Comparison of ENCODE assay signal across 11 mouse cellular contexts in the genomic region with DNA sequence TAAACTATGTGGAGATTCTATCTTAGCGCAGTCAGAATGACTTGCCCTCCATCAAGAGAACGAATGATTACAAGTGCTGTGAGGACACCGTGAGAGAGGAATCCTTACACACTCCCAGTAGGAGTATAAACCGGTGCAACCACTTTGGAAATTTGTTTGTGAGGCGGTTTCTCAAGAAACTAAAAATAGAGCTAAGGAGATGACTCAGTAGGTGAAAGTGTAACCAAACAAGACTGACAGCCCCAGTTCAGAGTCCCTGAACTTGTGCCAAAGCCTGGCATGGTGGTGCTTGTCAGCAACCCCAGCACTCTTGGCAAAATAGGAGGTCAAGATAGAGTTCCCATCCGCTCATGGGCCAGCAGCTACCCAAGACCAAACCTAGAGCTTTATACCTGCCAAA. TPM values are rescaled to one million over a fixed set of nuclear protein-coding genes. Genes with fewer than 3 reads are reported as not detected.
DNase-seq lines count a peak whose midpoint lies in the region; ATAC-seq and TF ChIP-seq lines count a peak whose summit lies in the region.
"Had no signal": no experiment of that assay in that cellular context is flagged by ENCODE, and none has a peak within 500 bp of the region (broad histone marks: within the 10 kb centered on the region; RNA-seq: fewer than 3 reads in every experiment).

No protein-coding gene starts in this region.

- no peak for TF ChIP-seq EP300 in heart, postnatal 0 days (IDR thresholded peaks at IDR 0.05; ENCODE audit: low read depth)

- DNase-seq in lung, adult 18-20 months, result peak; percentile 77 to 87
- no peak for DNase-seq in lung, adult 2 months
- peak; percentile 76 for DNase-seq in adrenal gland, postnatal 10 days
- peak; percentile 47 for DNase-seq in heart, postnatal 0 days (ENCODE audit: low spot score)
- no peak for DNase-seq in hindbrain, embryonic 14.5 days (ENCODE audit: low spot score)
- DNase-seq in layer of hippocampus, postnatal 36 days, result no peak

- H3K4me2 ChIP-seq in heart, postnatal 0 days (ENCODE audit: low read depth, low read length), result no peak overlapping the region
- H3K4me2 ChIP-seq in hindbrain, embryonic 14.5 days (replicated peaks), result no peak overlapping the region
- no peak overlapping the region for H3K4me2 ChIP-seq in forebrain, embryonic 12.5 days
- H3K4me2 ChIP-seq: limb, embryonic 15.5 days had no signal

- no peaks in the 10 kb centered on the region for H3K9me3 ChIP-seq in heart, postnatal 0 days (replicated peaks; ENCODE audit: control insufficient read depth, low read length)
- H3K9me3 ChIP-seq in hindbrain, embryonic 14.5 days (ENCODE audit: control insufficient read depth, low read length), result no peaks in the 10 kb centered on the region
- no peaks in the 10 kb centered on the region for H3K9me3 ChIP-seq in forebrain, embryonic 12.5 days
- H3K9me3 ChIP-seq: limb, embryonic 15.5 days had no signal

- 38% methylated on average over 6 of the region's 6 CpGs for WGBS in lung, adult 2 months
- WGBS in heart, postnatal 0 days, result 36% methylated on average over 6 of the region's 6 CpGs
- 88% methylated on average over 6 of the region's 6 CpGs for WGBS in hindbrain, embryonic 14.5 days
- WGBS in forebrain, embryonic 12.5 days, result 94% methylated on average over 6 of the region's 6 CpGs

- ATAC-seq in heart, postnatal 0 days (ENCODE audit: insufficient read depth, low read depth), result peak; percentile 60
- ATAC-seq in monocyte, adult 5-6 weeks (replicated peaks; ENCODE audit: insufficient number of reproducible peaks, low FRiP score, low TSS enrichment, poor library complexity, severe bottlenecking), result peak; percentile 41; the same call in 1 of the 2 replicates
- no peak for ATAC-seq in hindbrain, embryonic 14.5 days (ENCODE audit: low FRiP score)
- no peak for ATAC-seq in forebrain, embryonic 12.5 days (ENCODE audit: low FRiP score)
- ATAC-seq: intestine, embryonic 16.5 days had no signal

- no peaks in the 10 kb centered on the region for H3K27me3 ChIP-seq in heart, postnatal 0 days (ENCODE audit: control insufficient read depth, insufficient read depth, low read length)
- no peaks in the 10 kb centered on the region for H3K27me3 ChIP-seq in hindbrain, embryonic 14.5 days (ENCODE audit: control insufficient read depth, insufficient read depth, low read length)
- no peaks in the 10 kb centered on the region for H3K27me3 ChIP-seq in forebrain, embryonic 12.5 days
- H3K27me3 ChIP-seq: limb, embryonic 15.5 days had no signal

- H3K27ac ChIP-seq in heart, postnatal 0 days (ENCODE audit: low read depth), result peak overlapping the region; percentile 47; the same call in 1 of the 2 replicates
- no peak overlapping the region for H3K27ac ChIP-seq in hindbrain, embryonic 14.5 days
- H3K27ac ChIP-seq in forebrain, embryonic 12.5 days, result no peak overlapping the region
- H3K27ac ChIP-seq: limb, embryonic 15.5 days had no signal

- peaks cover 5% of the 10 kb centered on the region for H3K4me1 ChIP-seq in lung, adult 2 months (ENCODE audit: control insufficient read depth, insufficient read depth, low read length)
- H3K4me1 ChIP-seq in heart, postnatal 0 days (ENCODE audit: control insufficient read depth, insufficient read depth), result no peaks in the 10 kb centered on the region
- no peaks in the 10 kb centered on the region for H3K4me1 ChIP-seq in hindbrain, embryonic 14.5 days (replicated peaks; ENCODE audit: control insufficient read depth, insufficient read depth, low read length)
- H3K4me1 ChIP-seq in forebrain, embryonic 12.5 days, result no peaks in the 10 kb centered on the region

- H3K36me3 ChIP-seq in heart, postnatal 0 days (replicated peaks; ENCODE audit: control insufficient read depth, insufficient read depth, low read length), result no peaks in the 10 kb centered on the region
- no peaks in the 10 kb centered on the region for H3K36me3 ChIP-seq in hindbrain, embryonic 14.5 days (replicated peaks; ENCODE audit: control insufficient read depth, insufficient read depth)
- H3K36me3 ChIP-seq in forebrain, embryonic 12.5 days (replicated peaks), result no peaks in the 10 kb centered on the region
- H3K36me3 ChIP-seq: limb, embryonic 15.5 days had no signal

- no peak for TF ChIP-seq POLR2A in lung, adult 2 months (IDR thresholded peaks at IDR 0.05; ENCODE audit: borderline replicate concordance, extremely low read depth, low read depth, low read length)

- no peak overlapping the region for H3K4me3 ChIP-seq in lung, adult 2 months (replicated peaks; ENCODE audit: extremely low read depth, low read depth, low read length)
- no peak overlapping the region for H3K4me3 ChIP-seq in heart, postnatal 0 days (ENCODE audit: low read depth, low read length)
- no peak overlapping the region for H3K4me3 ChIP-seq in hindbrain, embryonic 14.5 days (replicated peaks; ENCODE audit: low read length)
- no peak overlapping the region for H3K4me3 ChIP-seq in forebrain, embryonic 12.5 days (replicated peaks)
- H3K4me3 ChIP-seq: erythroblast, embryonic 14.5 days; limb, embryonic 15.5 days had no signal

- no peak for TF ChIP-seq CTCF in lung, adult 2 months (IDR thresholded peaks at IDR 0.05; ENCODE audit: insufficient read depth, low read length)
- TF ChIP-seq CTCF in heart, postnatal 0 days (IDR thresholded peaks at IDR 0.05; ENCODE audit: low read depth), result no peak

- no peak overlapping the region for H3K9ac ChIP-seq in heart, postnatal 0 days (replicated peaks; ENCODE audit: low read depth, low read length)
- H3K9ac ChIP-seq in hindbrain, embryonic 14.5 days, result no peak overlapping the region
- no peak overlapping the region for H3K9ac ChIP-seq in forebrain, embryonic 12.5 days
- H3K9ac ChIP-seq: limb, embryonic 15.5 days had no signal

RNA-seq across cellular contexts. Expression of gene Tmem156, which starts 5.4 kb away (rescaled TPM):
- 0.49 and 1.5 TPM in 2 replicates for polyA plus RNA-seq in lung, adult 2 months (2012; rRNA removed)
- total RNA-seq in adrenal gland, postnatal 10 days (2021), result under 1 TPM; 0.57 to 0.67 TPM
- not detected in 2 replicates for total RNA-seq in heart, postnatal 0 days (2014; rRNA removed; ENCODE audit: low replicate concordance)
- polyA plus RNA-seq in heart, postnatal 0 days (2015; fragmentation: Nextera tagmentation; extraction: Ambion mirVana), result 0.16 and 0.19 TPM in 2 replicates
- total RNA-seq in monocyte, adult 5-6 weeks (2017), result 69.7 to 98.1 TPM (median 80.6 TPM) in 3 replicates
- not detected in 2 replicates for polyA plus RNA-seq in hindbrain, embryonic 14.5 days (2014; fragmentation: Nextera tagmentation; extraction: Ambion mirVana)
- under 1 TPM; 0.58 to 0.60 TPM for total RNA-seq in layer of hippocampus, postnatal 36 days (2021)
- polyA plus RNA-seq in forebrain, embryonic 12.5 days (2016; fragmentation: Nextera tagmentation; extraction: Ambion mirVana), result 0.27 TPM in 1 of 2 replicates, not detected in the other
- polyA plus RNA-seq: erythroblast, embryonic 14.5 days had no signal

RNA-seq across cellular contexts. Expression of gene Klhl5, which starts 20.8 kb away (rescaled TPM):
- polyA plus RNA-seq in lung, adult 2 months (2012; rRNA removed), result 103 and 122 TPM in 2 replicates
- total RNA-seq in adrenal gland, postnatal 10 days (2021), result 10 to 100 TPM; 46.9 to 56.9 TPM
- total RNA-seq in heart, postnatal 0 days (2014; rRNA removed; ENCODE audit: low replicate concordance), result 7.9 and 10.0 TPM in 2 replicates
- polyA plus RNA-seq in heart, postnatal 0 days (2015; fragmentation: Nextera tagmentation; extraction: Ambion mirVana), result 9.7 and 10.1 TPM in 2 replicates
- 73.5 to 108 TPM (median 98.7 TPM) in 3 replicates for total RNA-seq in monocyte, adult 5-6 weeks (2017)
- 49.2 and 53.1 TPM in 2 replicates for polyA plus RNA-seq in hindbrain, embryonic 14.5 days (2014; fragmentation: Nextera tagmentation; extraction: Ambion mirVana)
- 10 to 100 TPM; 62.7 to 63.2 TPM for total RNA-seq in layer of hippocampus, postnatal 36 days (2021)
- 47.1 and 47.6 TPM in 2 replicates for polyA plus RNA-seq in forebrain, embryonic 12.5 days (2016; fragmentation: Nextera tagmentation; extraction: Ambion mirVana)

Comparison
In these comparisons a context has a peak if more than half of its experiments do, and no peak if none do; other contexts are left out.
1. DNase-seq: peak in lung, adult 18-20 months (2 of 2), adrenal gland, postnatal 10 days (single experiment) and heart, postnatal 0 days (single experiment); none in lung, adult 2 months (single experiment), hindbrain, embryonic 14.5 days (single experiment) and layer of hippocampus, postnatal 36 days (0 of 2).
2. ATAC-seq: peak in heart, postnatal 0 days (single experiment) and monocyte, adult 5-6 weeks (single experiment); none in hindbrain, embryonic 14.5 days (single experiment) and forebrain, embryonic 12.5 days (single experiment).
3. RNA of gene Tmem156, which starts 5.4 kb away (total RNA-seq): 69.7 to 98.1 TPM in monocyte, adult 5-6 weeks; 0.57 to 0.67 TPM in adrenal gland, postnatal 10 days, 0.58 to 0.60 TPM in layer of hippocampus, postnatal 36 days and not detected in heart, postnatal 0 days; every median in the first group is over 10 times any median in the second.